Mouse (Mus musculus) heart, adult 8-10 months (tissue): Measurements from ENCODE around the gene Mief2. TPM values are rescaled to one million over a fixed set of nuclear protein-coding genes. Genes with fewer than 3 reads are reported as not detected.
A peak's percentile ranks its signal among the peaks of the same experiment; 100 is the strongest.

Experiments used
- DNase-seq: peaks from one replicate; pipeline ENCODE4 v3.0.0; 2022; ENCODE audit warnings: low spot score
- microRNA-seq: library from miRNA; unstranded; fragments of <30 nt; microRNA quantifications from one replicate; pipeline ENCODE4 v1.2.0, GENCODE M21; 2022
- total RNA-seq, 4 experiments: library from RNA; stranded (reverse); gene quantifications; 2 replicates each; pipeline ENCODE4 v1.2.4; 2022

The Mief2 gene
- total RNA-seq, 4 experiments from 2014 or later: 37.3 to 51.5 (median 39.8) TPM

DNA sequence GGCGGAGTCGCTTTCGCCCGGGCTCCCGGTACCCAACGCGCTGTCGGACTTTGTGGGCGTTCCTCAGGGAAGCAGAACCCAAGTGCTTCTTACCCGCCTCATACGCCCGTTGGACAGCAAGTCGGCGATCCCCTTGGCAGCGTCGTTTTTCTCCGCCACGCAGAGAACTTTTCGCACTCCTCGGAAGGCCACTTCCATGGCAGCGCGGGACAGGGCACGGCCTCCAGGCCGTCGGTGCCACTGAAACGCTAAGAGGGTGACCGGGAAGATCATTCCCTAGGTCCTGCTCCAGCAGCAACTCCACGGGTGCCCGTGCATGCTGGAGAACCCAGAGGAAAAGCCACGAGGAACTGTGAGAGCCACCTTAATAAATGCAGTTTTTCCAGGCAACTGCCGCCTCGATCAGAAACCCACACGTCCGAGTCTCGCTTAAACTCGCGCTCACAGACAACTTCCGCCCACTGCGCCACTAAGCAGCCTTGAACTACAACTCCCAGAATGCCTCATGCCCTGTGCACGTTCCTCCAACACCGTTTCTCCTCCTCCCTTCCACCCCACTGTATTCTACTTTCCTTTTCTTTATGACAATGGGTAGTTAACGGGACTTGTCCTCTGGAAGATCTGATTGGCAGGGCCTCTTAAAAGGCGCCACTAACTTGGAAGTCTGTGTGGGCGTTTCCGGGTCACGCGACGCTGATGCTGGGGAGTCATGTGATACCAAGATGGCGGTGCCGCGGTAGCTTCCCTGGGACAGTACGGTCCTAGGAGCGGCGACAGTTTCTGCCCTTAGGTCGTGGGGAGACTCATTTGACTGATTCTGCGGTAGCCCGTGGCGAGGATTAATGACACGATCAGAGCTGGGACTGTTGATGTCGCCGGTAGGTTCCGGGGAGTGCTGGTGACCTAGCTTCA, 48.9 kb downstream of the Mief2 start, which contains the start of the genes Top3a and Smcr8:
Top3a (minus strand) TSS at position 537 of the 912 bp plus-strand sequence.
Smcr8 (plus strand) TSS at position 696 of the 912 bp plus-strand sequence.
- peak; percentile 93 for DNase-seq

DNA sequence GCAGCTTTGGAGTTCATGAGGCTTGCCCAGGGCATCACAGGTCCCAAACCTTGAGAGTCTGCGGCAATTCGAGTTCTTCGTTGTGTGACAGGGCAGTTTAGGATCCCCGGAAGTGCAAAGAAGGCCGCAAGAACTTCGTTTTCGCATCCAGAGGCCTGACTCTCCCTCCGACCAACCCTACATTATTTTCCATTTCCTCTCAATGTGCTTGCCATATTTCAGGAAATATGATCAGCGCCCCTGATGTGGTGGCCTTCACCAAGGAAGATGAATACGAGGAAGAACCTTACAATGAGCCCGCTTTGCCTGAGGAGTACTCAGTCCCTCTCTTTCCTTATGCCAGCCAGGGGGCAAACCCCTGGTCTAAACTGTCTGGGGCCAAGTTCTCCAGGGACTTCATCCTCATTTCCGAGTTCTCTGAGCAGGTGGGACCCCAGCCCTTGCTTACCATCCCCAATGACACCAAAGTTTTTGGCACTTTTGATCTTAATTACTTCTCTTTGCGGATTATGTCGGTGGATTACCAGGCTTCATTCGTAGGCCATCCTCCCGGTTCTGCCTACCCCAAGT, 49.7 kb downstream of the Mief2 start:
- no peak for DNase-seq

DNA sequence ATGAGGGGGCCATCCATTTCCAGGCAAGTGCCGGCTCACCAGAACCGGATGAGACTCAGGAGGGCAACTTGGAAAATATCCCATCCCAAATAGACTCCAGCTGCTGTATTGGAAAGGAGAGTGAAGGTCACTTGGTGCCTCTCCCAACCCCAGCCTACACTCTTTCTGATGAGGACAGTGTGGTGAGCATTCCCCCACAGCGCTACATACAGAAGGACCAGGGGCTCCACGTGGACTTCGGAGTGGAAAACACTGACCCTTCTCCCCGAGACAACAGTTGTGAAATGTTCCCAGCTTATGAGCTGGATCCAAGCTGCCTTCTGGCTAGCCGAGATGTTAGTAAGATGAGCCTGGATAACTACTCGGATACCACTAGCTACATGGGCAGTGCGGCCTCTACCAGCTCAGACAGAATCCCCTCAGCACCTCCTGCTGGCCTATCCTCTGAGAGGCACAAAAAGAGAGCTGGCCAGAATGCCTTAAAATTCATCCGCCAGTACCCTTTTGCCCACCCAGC, 51.5 kb downstream of the Mief2 start:
- DNase-seq: no peak

Small RNA genes within 50 kb of the gene (microRNA-seq; reads per million reads assigned to microRNA genes)
- 2.8 reads per million, percentile 1 among the genes with 10 or more reads in this experiment for gene Mir5100

Other genes with a start within 250 kb of the Mief2 start
- 10 to 100 TPM; 81.3 to 88.8 (median 82.6) TPM for gene Alkbh5, start 192.0 kb upstream of the Mief2 start, total RNA-seq
- 10 to 100 TPM; 11.0 to 14.5 (median 11.9) TPM for gene Llgl1, start 28.7 kb upstream of the Mief2 start, total RNA-seq
- gene Flii, start 1.1 kb upstream of the Mief2 start, total RNA-seq: 100 to 1,000 TPM; 124 to 147 (median 134) TPM
- gene Top3a, start 49.0 kb downstream of the Mief2 start, total RNA-seq: 1 to 10 TPM; 3.9 to 6.1 (median 4.8) TPM
- gene Smcr8, start 49.1 kb downstream of the Mief2 start, total RNA-seq: 10 to 100 TPM; 14.0 to 18.0 (median 15.8) TPM
- gene Shmt1, start 83.3 kb downstream of the Mief2 start, total RNA-seq: 10 to 100 TPM in 2 of 4 experiments, 1 to 10 TPM in 2; 6.4 to 16.4 (median 10.4) TPM
- gene Dhrs7b, start 102.2 kb downstream of the Mief2 start, total RNA-seq: 10 to 100 TPM; 19.9 to 23.9 (median 21.3) TPM
- 10 to 100 TPM; 29.8 to 35.3 (median 31.1) TPM for gene Tmem11, start 150.9 kb downstream of the Mief2 start, total RNA-seq
- 10 to 100 TPM in 2 of 4 experiments, 1 to 10 TPM in 2; 8.6 to 15.0 (median 11.0) TPM for gene Natd1, start 186.4 kb downstream of the Mief2 start, total RNA-seq
- 10 to 100 TPM; 74.6 to 80.8 (median 77.0) TPM for gene Map2k3, start 203.6 kb downstream of the Mief2 start, total RNA-seq